Mouse (Mus musculus): Measurements from ENCODE around the gene Ccpg1os.

The Ccpg1os gene

DNA sequence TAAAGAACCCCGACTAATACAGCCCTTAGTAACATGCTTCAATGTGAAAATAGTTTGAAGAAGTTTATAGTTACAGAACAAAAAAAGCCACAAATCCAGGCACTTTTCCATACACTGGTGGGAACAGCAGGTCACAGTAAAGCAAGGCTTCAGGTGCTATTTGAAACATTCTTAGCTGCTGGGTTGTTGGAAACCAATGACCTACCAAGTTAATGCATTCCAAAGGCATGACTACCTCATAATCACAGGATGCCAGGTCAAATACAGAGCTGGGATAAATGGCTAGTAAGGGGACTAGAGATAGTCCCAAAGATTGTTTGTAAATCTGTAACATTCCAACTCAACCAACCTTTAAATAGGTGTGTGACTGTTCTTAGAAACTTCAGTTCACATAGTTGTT is 9.9 kb downstream of the Ccpg1os start:
- no peak for DNase-seq

DNA sequence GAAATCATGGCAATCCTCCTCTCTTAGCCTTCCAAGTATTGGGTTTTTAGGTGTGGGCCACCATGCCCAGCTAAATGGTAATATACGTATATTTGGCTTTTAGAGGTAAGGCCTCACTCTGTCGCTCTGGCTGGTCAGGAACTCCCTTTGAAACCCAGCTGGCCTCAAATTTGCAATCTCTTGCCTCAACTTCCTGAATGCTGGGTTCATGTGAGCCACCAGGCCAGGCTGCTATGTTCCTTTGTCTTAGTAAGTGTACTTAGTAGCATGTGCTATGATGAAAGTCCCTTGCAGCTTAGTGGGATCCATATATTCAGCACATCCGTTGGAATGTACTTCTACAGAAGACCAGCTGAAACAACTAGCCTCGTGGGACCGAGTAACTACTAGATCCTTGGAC is 10.4 kb downstream of the Ccpg1os start:
- DNase-seq = no peak

DNA sequence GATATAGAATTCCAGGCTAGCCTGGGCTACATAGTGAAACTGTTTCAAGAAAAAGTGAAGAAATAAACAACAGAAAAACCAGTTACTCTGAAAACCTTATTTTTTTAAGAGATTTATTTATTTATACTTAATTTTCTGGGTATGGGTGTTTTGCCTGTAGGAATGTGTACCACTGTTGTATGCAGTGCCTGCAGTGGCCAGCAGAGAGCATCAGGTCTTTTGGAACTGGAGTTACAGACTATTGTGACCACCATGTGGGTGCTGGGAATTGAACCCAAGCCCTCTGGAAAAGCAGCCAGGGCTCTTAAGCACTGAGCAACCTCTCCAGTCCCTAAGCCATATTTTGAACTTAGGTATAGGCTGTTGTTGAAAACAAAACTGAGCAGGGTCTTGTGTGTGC is 12.2 kb downstream of the Ccpg1os start:
- no peak for DNase-seq

DNA sequence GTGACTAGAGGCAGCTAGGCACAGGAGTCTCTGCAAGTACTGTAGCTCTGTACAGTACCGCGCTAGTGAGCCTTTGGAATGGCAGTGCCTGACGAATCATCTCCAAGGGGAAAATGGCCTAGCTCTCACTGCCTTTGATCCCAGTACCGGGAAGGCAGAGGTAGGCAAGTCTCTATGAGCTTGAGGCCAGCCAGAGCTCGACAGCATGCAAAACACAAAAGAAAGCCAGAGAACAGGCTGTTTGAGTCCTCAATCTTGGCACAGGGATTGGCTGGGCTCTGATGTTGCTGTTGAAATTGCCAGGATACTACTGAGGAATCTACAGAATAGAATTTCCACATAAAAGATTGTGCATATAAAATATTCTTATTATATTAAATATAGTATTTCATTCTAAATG is 12.7 kb downstream of the Ccpg1os start:
- no peak for DNase-seq

DNA sequence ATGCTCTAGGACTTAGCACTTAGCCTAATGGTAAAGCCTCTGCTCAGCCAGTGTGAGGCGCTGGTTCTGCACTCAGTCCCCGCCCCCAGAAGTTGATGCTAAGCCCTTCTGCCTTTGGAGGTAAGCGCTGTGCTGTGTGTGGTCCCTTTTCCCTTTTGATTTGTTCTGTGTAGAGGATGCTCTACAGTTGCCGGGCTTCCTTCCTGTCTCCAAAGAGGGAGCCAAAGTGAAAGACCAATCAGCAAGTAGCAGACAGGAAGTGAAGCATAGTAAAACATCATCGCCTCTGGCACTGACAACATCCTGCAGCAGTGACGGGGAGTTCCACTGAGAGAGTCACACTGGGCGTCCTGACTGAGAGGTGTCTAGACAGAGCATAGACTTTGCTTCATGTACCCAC is 15.3 kb downstream of the Ccpg1os start:
- no peak for DNase-seq

DNA sequence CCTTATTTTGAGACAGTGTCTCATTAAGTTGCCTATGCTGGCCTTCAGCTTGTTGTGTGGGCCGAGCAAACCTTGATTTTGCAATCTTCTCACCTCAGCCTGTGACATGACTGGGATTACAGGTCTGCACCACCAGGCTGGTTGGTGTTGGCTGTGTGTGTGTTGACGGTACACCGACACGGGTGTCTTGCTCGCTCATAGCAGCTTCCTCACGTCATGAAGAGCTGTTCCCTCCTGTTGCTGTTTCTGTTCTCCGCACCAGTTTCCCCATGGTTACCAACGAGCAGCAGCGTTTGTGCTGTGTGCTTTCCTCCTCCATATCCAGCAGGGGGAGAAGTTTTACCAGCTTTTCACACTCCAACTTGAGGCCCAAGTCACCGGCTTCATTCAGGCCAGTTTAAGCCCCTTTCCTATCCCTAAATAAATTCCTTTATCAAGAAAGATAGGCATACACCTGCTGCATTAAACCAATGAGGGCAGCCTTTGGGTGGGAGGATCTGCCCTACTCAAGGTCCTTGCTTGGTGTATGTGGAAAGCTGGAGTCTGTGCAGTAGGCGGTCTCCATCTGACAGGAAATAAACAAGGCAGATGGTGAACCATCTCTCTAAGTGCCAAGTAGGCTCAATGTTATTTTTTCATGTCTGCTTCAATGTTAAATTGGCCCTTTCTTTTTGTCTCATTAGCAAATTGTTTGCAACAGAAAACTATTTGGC is 16.7 kb downstream of the Ccpg1os start:
- DNase-seq = peak; percentile 93

DNA sequence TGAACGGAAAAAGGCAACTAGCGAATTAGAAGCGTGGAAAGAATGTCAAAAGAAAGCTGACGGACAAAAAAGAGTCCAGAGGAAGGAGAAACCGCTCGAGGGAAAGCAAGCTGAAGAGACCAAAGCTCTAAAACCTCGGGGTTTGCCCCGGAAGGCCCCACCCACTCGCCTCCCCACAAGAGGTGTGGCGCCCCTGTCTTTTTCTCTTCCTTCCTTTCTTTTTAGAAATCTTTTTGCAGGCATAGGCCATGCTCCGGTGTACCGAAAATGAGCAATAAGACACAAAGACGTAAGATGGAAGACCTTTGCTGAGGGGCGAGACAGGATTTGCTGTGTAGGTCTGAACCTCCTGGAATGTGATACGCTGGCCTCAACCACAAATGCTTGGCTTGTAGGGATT is 23.2 kb downstream of the Ccpg1os start:
- no peak for DNase-seq

DNA sequence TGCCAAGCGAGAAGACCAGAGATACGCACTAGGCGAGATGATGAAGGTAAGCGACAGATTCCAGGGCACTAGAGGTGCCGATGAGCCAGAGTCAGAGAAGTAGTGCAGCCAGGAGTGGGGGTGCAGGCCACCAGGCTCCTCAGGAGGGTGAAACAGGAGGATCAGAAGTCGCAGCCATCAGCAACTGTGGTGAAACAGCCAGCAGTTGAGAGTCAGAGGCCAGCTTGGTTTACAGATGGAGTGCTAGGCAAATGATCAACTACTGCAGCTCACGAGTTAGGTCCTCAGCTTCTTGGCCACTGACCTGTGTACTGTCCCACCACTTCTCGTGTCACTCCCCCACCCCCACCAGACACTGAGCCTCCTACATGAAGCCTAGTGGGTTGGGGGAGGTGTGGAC is 23.8 kb downstream of the Ccpg1os start:
- no peak for DNase-seq

DNA sequence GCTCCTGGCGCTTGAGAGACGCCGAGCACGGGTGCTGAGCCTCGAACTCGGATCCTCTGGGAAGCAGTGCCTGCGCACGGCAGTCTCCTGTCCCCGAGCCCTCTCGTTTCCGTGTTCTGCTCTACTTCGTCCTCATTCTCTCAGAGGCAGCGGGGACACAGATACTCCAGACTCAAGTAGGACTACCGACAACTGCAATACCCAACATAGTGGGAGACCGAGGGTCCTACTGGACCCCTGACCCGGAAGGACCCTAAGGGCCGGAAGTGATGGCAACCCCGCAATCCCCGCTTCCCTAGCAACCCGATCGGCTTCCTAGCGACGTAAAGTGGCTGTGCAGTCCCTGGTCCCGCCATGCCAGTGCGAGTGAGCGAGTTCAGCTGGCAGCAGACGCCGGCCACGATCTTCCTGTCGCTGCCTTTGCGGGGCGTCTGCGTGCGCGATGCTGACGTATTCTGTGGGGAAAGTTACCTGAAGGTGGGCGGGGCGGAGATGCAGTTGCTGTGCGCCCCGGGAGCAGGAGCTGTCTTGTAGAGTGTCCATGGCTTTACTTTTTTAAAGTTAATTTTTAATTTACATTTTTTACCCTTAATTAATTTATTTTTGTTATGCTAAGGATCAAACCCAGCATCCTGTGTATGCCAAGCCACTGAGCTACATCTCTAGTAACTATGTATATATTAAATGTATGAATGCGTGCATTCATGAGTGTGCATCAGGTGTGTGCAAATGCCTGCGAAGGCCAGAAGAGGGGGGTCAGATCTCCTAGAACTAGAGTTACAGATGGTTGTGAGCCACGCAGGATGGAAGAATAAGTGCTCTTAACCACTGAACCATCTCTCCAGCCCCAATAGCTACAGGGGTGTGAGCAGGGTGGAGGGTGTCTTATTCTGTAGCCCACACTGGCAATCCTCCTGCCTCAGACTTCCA is 26.4 kb downstream of the Ccpg1os start, which contains the start of the genes Dyx1c1 and Gm44503:
Gene Dyx1c1, plus strand, starts transcription at position 265 of the 930 bp plus-strand sequence.
Gene Gm44503, plus strand, starts transcription at position 332 of the 930 bp plus-strand sequence.
- DNase-seq = peak; percentile 77

DNA sequence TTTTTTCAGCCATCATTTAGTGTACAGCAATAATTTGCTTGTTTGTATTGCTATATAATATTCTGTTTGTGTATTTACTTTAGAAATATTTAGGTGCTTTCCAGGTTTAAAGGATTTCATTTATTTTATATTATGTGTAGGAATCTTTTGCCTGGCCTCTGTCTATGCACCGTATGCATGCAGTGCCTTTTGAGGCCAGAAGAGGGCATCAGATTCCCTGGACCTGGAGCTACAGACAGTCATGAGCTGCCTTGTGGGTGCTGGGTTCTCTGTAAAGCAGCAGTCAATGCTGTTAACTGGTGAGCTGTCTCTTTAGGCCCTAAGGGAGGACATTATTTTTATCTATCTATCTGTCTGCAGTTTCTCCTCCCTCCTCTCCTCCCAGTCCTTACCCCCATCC is 29.6 kb downstream of the Ccpg1os start:
- DNase-seq = peak; percentile 43

DNA sequence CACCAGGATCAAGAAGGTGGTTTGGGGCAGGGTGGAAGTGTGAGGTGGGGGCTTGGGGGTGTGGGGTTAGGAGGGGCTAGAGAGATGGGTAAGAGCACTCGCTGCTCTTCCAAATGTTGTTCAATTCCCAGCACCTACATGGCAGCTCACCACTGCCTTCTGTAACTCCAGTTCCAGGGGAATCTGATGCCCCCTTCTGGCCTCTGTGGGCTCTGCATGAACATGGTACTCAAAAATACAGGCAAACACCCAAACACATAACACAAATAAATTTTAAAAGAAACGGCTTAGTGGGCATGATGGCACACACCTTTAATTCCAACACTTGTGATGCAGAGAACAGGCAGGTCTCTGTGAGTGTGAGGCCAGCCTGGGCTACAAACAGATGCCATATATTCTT is 30.4 kb downstream of the Ccpg1os start:
- DNase-seq = no peak

DNA sequence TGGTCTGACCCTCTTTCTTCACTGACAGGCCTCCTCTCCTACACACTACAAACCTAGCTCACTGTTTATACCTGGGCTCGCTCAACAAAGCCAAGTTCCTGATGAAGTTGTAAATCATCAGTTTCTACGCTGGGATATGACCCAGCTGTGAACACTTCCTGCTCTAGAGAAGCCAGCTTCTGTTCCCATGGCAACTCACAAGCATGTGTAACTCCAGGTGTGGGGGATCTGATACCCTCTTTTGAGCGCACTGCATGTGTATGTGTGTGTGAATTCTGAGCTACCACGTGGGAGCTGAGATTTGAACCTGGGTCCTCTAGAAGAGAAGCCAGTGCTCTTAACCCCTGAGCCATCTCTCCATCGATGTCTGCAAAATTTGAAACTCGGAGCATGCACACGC is 35.6 kb downstream of the Ccpg1os start:
- DNase-seq = no peak

DNA sequence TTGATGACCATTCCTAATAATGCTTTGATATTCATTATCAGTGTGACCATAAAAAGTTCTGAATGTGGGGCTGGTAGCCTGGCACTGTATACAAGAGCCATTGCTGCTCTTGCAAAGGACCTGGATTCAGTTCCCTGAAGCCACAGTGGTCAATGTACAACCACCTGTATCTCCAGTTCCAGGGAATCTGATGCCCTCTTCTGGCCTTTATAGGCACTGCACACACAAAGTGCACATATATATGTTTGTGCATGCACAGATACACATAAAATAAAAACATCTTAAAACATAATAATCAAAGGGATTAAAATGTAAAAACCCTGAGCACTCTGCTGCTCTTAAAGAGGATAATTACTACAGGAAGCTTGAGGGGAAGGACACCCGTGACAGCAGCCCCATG is 38.2 kb downstream of the Ccpg1os start:
- no peak for DNase-seq

DNA sequence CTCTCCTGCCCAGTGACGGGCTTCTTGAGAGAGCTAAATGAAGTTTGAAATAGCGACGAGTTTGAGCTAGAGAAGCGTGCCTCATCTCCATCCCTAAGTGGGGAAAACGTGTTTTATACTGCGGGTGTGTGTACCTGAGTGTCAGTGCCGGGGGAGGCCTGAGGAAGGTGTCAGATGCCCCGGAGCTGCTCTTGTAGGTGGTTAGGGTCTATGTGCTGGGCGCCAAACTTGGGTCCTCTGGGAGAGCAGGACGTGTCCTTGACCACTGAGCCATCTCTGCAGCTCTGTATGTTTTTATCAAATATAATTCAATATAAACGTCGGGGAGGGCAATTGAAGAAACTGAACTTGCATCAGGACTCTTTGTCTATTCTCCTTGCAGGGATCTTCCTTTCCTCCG is 40.9 kb downstream of the Ccpg1os start:
- DNase-seq = no peak

DNA sequence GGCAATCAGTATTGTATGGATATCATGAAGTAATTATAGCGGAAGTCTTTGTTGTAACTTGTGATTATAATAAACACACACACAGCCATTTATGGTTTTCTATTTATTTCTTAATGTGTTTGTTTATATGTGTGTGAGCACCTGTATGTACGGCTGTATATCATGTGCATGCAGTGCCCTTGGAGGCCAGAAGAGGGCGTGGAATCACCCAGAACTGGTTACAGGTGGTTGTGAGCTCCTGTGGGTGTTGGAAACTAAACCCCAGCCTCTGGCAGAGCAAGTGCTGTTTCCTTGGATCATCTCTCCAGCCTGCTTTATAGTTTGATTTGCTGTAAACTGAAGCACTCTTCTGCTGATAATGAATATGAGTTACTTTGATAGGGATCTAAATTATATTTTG is 41.8 kb downstream of the Ccpg1os start:
- DNase-seq = no peak

DNA sequence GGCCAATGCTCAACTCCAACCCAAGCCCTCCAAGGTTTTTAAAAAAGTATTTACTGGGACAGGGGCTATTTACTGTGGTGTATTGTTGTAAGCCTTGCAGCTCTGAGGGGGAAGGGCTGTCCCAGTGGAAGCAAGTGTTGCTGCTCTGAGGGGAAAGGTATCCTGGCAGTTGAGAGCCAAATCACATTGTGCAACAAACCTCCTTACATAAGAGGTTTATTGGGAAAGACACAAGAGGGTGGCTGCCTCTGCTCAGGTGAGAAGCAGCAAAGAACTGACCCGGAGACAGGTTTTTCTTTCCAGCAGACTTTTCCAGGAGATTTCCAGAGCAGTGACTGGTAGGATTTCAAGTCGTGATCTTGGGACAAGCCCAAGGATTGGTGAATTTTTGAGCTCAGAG is 48.9 kb downstream of the Ccpg1os start:
- DNase-seq = no peak

DNA sequence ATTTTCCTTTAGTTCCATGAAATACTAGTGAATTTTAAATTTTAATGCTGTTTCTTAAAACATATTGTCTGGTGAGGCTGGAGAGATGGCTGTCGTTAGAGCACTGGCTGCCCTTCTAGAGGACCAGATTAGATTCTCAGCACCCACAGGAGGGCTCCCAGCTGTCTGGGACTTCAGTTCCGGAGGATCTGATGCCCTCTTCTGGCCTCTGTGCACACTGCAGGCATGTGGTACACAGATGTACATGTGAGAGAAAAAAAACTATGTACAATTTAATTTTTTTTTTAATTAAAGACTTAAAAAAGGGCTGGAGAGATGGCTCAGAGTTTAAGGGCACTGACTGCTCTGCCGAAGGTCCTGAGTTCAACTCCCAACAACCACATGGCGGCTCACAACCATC is 49.9 kb downstream of the Ccpg1os start:
- DNase-seq = no peak

DNA sequence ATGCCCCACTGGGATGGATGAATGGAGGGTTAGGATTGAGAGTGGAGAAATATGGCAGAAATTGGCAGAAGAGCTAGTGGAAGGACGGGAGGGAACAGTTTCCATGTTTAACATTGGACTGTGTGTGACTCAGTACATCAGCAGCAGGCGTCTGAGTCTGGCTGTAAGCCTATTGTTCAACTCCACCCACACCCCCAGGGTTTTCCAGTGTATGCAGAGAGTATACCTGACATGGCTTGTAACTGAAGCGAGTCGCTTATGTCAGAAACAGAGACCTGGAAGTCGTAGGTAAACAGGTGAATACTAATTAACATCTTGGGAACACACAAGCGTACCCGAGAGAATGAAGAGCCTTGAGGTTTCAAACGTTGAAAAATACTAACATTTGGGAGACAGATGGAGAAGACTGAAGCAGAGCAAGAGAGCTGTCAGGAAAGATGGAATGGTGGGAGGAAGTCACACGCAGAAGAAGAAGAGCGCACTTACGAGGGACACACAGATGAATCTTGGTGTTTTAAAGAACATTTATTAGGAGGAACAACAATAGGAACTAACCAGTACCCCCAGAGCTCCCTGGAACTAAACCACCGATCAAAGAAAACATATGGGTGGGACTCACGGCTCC is 53.9 kb downstream of the Ccpg1os start:
- peak; percentile 89 for DNase-seq

All from layer of hippocampus, adult 9-11 months (tissue).